Mouse (Mus musculus) testis, adult 2 months (tissue): ENCODE data around the gene Klhl22. TPM values are rescaled to one million over a fixed set of nuclear protein-coding genes. Genes with fewer than 3 reads are reported as not detected.

ENCODE experiments used
- H3K27ac ChIP-seq: fragments of 200-500 bp; 2 replicates; pipeline ENCODE4 v1.5.1; 2012; ENCODE audit warnings: low read depth, low read length; ENCODE audit not compliant: control insufficient read depth, insufficient read depth
- H3K27me3 ChIP-seq: fragments of 200-500 bp; 2 replicates; pipeline ENCODE4 v1.6.1; 2012; ENCODE audit warnings: mild to moderate bottlenecking, low read length, moderate library complexity; ENCODE audit not compliant: control insufficient read depth, insufficient read depth
- H3K36me3 ChIP-seq: fragments of 200-500 bp; 2 replicates; pipeline ENCODE4 v1.6.1; 2012; ENCODE audit warnings: mild to moderate bottlenecking, low read length; ENCODE audit not compliant: control insufficient read depth, insufficient read depth
- H3K4me1 ChIP-seq: fragments of 200-500 bp; 2 replicates; pipeline ENCODE4 v1.6.1; 2012; ENCODE audit warnings: low read length; ENCODE audit not compliant: control insufficient read depth, insufficient read depth
- H3K4me3 ChIP-seq: fragments of 200-500 bp; 2 replicates; pipeline ENCODE4 v1.5.1; 2012; ENCODE audit warnings: low read depth, mild to moderate bottlenecking, low read length, moderate library complexity, mixed read lengths; ENCODE audit not compliant: control insufficient read depth
- CTCF ChIP-seq: fragments of 200-500 bp; IDR thresholded peaks from 2 replicates; pipeline ENCODE4 v1.5.1; 2012; ENCODE audit warnings: low read depth, mild to moderate bottlenecking, inconsistent platforms, low read length, moderate library complexity; ENCODE audit not compliant: control insufficient read depth, insufficient read depth, insufficient replicate concordance
- POLR2A ChIP-seq: fragments of 200-500 bp; IDR thresholded peaks from 2 replicates; pipeline ENCODE4 v1.6.1; 2012; ENCODE audit warnings: low read depth, mild to moderate bottlenecking, inconsistent platforms, low read length, moderate library complexity; ENCODE audit not compliant: control insufficient read depth
- polyA plus RNA-seq: library from polyadenylated mRNA; depleted of rRNA; stranded (reverse); fragments of >200 nt; gene quantifications from 2 replicates; pipeline ENCODE4 v1.2.3, GENCODE M21; 2012

Gene Klhl22
- polyA plus RNA-seq, 1 experiment = 9.1 TPM

DNA sequence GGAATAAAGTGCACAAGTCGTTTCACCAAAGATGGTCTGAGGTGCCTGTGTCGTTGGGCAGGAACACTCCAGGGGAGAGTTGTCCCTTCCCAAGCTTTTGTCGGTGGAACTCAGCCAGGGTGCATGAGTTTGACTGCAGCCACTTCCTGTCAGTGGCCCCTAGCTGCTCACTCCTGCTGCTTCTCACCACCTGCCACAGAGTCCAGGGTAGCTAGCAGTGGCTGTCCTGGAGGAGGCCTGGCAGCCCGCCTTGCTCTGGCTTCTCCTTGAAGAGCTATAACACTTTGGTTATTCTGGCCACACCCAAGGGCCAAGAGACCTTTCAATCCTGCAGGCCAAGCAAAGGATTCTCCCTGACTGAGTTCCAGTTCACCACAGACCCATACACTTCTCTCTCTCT is 23.3 kb upstream of the Klhl22 start:
- Histone ChIP-seq H3K36me3 (no peaks in the 10 kb centered on the region), H3K27me3 (no peaks in the 10 kb centered on the region), H3K4me1 (peaks cover 3% of the 10 kb centered on the region), H3K27ac (no peak overlapping the region), H3K4me3 (no peak overlapping the region)
- no peak for TF ChIP-seq POLR2A
- no peak for TF ChIP-seq CTCF

DNA sequence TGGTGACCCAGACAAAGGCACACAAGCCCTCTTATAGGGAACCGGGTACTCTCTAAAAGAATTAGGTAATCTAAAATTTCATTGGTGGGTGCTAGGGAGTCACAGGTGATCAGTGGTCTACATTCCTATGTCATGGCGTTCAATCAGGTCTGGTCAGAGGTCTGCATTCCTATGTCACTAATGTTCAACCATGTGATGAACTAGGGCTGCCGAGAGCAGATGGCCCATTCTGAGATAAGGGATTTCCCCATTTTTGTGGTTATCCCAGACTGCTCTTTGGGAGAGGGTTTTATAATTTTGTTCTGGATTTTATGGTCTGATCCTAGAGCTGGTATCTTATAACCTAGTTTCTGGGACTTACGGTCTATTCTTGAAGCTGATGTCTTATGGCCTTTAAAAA is 19.3 kb upstream of the Klhl22 start:
- H3K4me1 ChIP-seq = no peaks in the 10 kb centered on the region
- no peak overlapping the region for H3K27ac ChIP-seq
- TF ChIP-seq CTCF = no peak
- no peak for TF ChIP-seq POLR2A
- no peaks in the 10 kb centered on the region for H3K36me3 ChIP-seq
- no peaks in the 10 kb centered on the region for H3K27me3 ChIP-seq
- H3K4me3 ChIP-seq = no peak overlapping the region

DNA sequence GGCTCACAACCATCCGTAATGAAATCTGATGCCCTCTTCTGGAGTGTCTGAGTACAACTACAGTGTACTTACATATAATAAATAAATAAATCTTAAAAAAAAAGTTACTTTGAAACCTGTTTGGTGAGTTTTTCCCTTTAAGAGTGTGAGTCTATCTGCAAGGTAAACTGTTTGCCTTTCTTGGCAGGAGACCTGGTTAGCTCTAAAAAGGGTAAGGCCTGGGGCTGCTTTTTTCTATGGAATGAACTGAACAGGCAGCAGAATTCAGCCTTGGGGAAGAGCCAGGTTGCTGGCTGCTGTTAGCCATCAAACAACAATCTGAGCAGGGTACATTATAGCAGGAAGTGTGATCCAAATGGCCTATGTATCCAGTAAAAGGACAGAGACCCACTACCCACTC is 16.6 kb upstream of the Klhl22 start:
- Histone ChIP-seq H3K27ac (no peak overlapping the region), H3K4me3 (no peak overlapping the region), H3K27me3 (no peaks in the 10 kb centered on the region), H3K36me3 (no peaks in the 10 kb centered on the region), H3K4me1 (no peaks in the 10 kb centered on the region)
- TF ChIP-seq CTCF (no peak), POLR2A (no peak)

DNA sequence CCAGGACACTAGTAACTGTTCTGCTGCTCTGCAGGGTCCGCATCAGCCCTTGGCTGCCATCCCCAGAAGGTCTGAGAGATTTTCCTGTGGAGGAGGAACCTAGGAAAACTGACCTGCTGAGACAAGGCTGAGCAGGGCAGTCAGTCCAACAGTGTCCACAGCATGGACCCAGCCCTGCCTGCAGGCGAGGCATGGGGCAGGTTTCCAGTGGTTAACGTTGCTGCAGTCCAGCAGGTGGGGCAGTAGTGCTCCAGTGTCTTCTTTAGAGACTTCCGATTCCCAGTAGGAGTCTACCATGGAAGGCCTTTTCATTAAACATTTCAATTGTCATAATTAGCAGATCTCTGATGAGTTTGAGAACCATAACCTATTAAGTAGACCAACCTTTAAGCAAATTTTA is 16.1 kb upstream of the Klhl22 start:
- no peak overlapping the region for H3K4me3 ChIP-seq
- H3K27ac ChIP-seq = no peak overlapping the region
- H3K27me3 ChIP-seq = no peaks in the 10 kb centered on the region
- TF ChIP-seq POLR2A (no peak), CTCF (0 out of 2 replicates have a peak, but pooled peaks have one; percentile 16)
- H3K36me3 ChIP-seq = no peaks in the 10 kb centered on the region
- no peaks in the 10 kb centered on the region for H3K4me1 ChIP-seq

DNA sequence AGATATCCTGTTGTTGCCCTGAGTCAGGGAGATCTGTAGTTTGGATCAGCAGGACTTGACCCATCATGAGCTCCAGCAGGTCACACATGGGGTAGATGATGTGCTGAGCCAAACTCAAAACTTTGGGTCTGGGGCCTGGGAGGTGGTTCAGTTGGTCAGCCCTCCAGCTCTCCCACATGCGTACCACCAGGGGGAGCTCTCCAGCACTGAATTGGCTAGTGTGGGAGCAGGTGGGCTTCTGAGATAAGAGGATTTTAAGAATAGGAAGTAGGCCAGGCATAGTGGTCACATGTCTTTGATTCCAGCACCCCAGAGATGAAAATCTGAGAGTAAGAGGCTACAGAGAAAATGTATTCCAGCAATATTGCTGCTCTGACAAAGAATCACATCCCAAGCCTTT is 14.9 kb upstream of the Klhl22 start:
- H3K27me3 ChIP-seq = no peaks in the 10 kb centered on the region

DNA sequence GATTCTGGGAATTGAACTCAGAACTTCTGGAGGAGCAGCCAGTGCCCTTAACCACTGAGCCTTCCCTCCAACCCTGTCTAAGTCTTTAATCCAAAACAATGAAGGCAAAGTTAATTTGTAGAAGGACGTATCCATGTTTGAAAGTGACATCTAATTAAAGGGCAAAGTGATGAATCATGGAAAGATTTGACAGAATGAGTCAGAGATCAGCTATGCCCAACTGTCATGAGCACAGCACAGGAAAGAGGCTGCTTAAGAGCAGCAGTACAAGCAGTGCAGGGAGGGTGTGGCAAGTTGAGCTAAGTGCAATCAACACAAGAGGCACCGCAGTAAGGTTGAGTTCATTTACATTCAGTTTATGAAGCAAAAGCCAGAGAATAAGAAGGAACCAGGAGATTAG is 14.4 kb upstream of the Klhl22 start:
- H3K27me3 ChIP-seq = no peaks in the 10 kb centered on the region
- H3K36me3 ChIP-seq = no peaks in the 10 kb centered on the region
- H3K27ac ChIP-seq = no peak overlapping the region
- no peaks in the 10 kb centered on the region for H3K4me1 ChIP-seq
- no peak overlapping the region for H3K4me3 ChIP-seq
- TF ChIP-seq CTCF (no peak), POLR2A (no peak)

More for the DNA sequence above, 14.9 kb upstream of the Klhl22 start:
- no peak overlapping the region for H3K4me3 ChIP-seq
- TF ChIP-seq CTCF (peak; percentile 78; the same call in 1 of the 2 replicates), POLR2A (no peak)
- H3K4me1 ChIP-seq = no peaks in the 10 kb centered on the region
- no peak overlapping the region for H3K27ac ChIP-seq
- H3K36me3 ChIP-seq = no peaks in the 10 kb centered on the region

DNA sequence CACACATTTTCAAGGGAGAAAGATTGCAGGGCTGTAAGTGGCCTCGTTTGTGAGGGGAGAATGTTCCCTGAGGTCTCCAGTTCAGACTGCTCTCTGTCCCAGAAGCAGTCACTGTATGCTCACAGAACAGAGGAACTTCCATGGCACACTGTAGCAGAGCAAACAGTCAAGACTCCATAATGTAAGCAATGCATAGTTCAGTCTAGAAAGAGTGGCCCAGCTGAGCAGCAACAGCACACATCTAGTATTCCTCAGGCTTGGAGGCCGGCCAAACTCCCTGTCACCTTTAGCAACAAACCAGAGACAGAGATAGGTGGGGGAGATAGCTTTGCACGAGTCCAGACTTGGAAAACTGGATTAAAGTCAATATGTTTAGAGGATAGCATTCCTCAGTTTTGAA is 6.4 kb upstream of the Klhl22 start:
- H3K4me3 ChIP-seq = no peak overlapping the region
- no peak for TF ChIP-seq POLR2A
- TF ChIP-seq CTCF = no peak
- H3K27me3 ChIP-seq = no peaks in the 10 kb centered on the region
- no peak overlapping the region for H3K27ac ChIP-seq
- no peaks in the 10 kb centered on the region for H3K36me3 ChIP-seq
- H3K4me1 ChIP-seq = no peaks in the 10 kb centered on the region

DNA sequence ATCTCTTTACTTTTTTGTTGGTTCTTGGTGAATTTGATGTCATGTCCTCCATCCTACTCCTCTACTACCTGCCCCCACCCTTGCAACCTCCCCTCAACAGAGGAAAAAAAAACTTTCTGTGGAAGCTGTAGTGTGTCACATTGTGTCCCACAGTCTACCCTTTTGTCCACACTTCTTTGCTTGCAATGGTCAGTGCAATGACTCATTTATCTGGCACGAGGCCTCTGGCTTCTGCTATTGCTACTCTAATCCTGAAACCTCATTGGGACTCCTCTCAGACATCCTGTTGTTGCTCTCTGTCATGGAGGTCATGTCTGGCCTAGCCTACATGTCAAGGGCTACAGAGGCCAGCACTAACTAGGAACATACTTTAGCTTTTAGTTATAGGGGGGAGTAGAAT is 5.7 kb upstream of the Klhl22 start:
- no peak overlapping the region for H3K4me3 ChIP-seq
- no peaks in the 10 kb centered on the region for H3K36me3 ChIP-seq

More for the DNA sequence above, 5.7 kb upstream of the Klhl22 start:
- no peaks in the 10 kb centered on the region for H3K4me1 ChIP-seq
- no peaks in the 10 kb centered on the region for H3K27me3 ChIP-seq
- TF ChIP-seq CTCF (no peak), POLR2A (no peak)
- H3K27ac ChIP-seq = no peak overlapping the region
